Mouse (Mus musculus) inflammation-experienced regulatory T-cells, adult 16 weeks (primary cell): ENCODE results near the gene Shq1. TPM values are rescaled to one million over a fixed set of nuclear protein-coding genes. Genes with fewer than 3 reads are reported as not detected.

Source experiments
- polyA plus RNA-seq: library from polyadenylated mRNA; unstranded; fragments of 100-300 nt; shearing (Covaris generic); gene quantifications from one replicate; pipeline ENCODE4 v1.2.1, GENCODE M21; 2017

The Shq1 gene
- 14.7 TPM for polyA plus RNA-seq

DNA sequence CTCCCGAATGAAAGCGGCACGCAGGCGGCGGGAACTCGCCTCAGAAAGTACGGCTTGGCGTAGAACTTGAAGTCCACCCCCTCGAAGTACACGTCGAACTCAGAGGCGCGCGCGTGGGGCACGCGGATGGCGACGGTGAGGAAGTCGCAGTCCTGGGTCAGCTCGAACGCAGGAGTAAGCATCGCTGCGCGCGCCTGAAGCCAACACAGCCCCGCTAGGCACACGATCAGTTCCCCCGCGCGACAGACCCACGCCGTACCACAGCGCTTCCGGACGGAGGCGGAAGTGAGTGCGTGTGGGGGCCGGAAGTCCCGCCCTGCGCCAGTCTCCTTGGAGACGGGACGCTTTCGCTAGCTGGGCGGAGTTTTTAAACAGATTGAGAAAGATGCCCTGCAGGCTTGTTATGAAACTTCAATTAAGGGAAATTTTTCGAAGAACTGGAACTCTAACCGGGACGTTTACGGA, at the start of gene Shq1:
Gene Shq1 (minus strand): TSS at position 278 of the 465 bp plus-strand sequence.

GRCm38 (mm10) chr6:100704574-100705365, 33.8 kb upstream of the Shq1 start, which contains the start of gene Gxylt2:
Gene Gxylt2 (plus strand): TSS chr6:100704734.

Other genes with a start within 250 kb of the Shq1 start
- gene Gxylt2, start 33.6 kb upstream of the Shq1 start, polyA plus RNA-seq: 0.04 TPM
- gene Ppp4r2, start 162.5 kb upstream of the Shq1 start, polyA plus RNA-seq: 14.4 TPM